Mouse (Mus musculus) heart, embryonic 16.5 days (tissue): ENCODE measurements around the gene Adora1. TPM values are rescaled to one million over a fixed set of nuclear protein-coding genes. Genes with fewer than 3 reads are reported as not detected.

ENCODE experiments used
- ATAC-seq: fragments of 200-750 bp; cut with Nextera tagmentation; replicated peaks from 2 replicates; pipeline ENCODE4 v1.8.0; 2017; ENCODE audit warnings: moderate number of reproducible peaks; ENCODE audit not compliant: insufficient read depth, low FRiP score; ENCODE audit errors: extremely low read depth
- H3K27ac ChIP-seq: fragments of 300-500 bp; sonication (generic); 2 replicates; pipeline ENCODE4 v1.5.1; 2014; ENCODE audit warnings: mild to moderate bottlenecking, low read length, control low read depth, moderate library complexity
- H3K27me3 ChIP-seq: fragments of 300-500 bp; sonication (generic); 2 replicates; pipeline ENCODE4 v1.6.1; 2014; ENCODE audit warnings: low read length, mixed read lengths; ENCODE audit not compliant: control insufficient read depth, insufficient read depth
- H3K36me3 ChIP-seq: fragments of 300-500 bp; sonication (generic); 2 replicates; pipeline ENCODE4 v1.6.1; 2014; ENCODE audit not compliant: control insufficient read depth, insufficient read depth
- H3K4me1 ChIP-seq: fragments of 300-500 bp; sonication (generic); 2 replicates; pipeline ENCODE4 v1.6.1; 2014; ENCODE audit warnings: low read length, mixed read lengths; ENCODE audit not compliant: control insufficient read depth, insufficient read depth
- H3K4me2 ChIP-seq: fragments of 300-500 bp; sonication (generic); 2 replicates; pipeline ENCODE4 v1.6.1; 2014; ENCODE audit warnings: low read depth, mild to moderate bottlenecking, control low read depth, low read length
- H3K4me3 ChIP-seq: fragments of 300-500 bp; sonication (generic); 2 replicates; pipeline ENCODE4 v1.5.1; 2014; ENCODE audit warnings: mild to moderate bottlenecking, control low read depth, low read length
- H3K9ac ChIP-seq: fragments of 300-500 bp; sonication (generic); 2 replicates; pipeline ENCODE4 v1.6.1; 2014; ENCODE audit warnings: low read length, control low read depth
- H3K9me3 ChIP-seq: fragments of 300-500 bp; sonication (generic); replicated peaks from 2 replicates; pipeline ENCODE4 v1.6.1; 2016; ENCODE audit warnings: low read length; ENCODE audit not compliant: control insufficient read depth
- WGBS: fragments of 180-500 bp; shearing (Covaris S2); extraction: QIAGEN DNeasy Blood & Tissue Kit; methylation state at CpG from one replicate; pipeline ENCODE4 v1.1.7; 2014; 5-methylcytosine and 5-hydroxymethylcytosine counted together
- polyA plus RNA-seq: library from polyadenylated mRNA; unstranded; fragments of >200 nt; fragmentation: Nextera tagmentation; extraction: Ambion mirVana; gene quantifications from 2 replicates; pipeline ENCODE4 v1.2.1, GENCODE M21; 2015

Adora1 gene
- polyA plus RNA-seq, 1 experiment from 2014 or later = 30.0 TPM

- Histone ChIP-seq H3K27ac (peak overlapping the region; percentile 71), H3K36me3 (no peaks in the 10 kb centered on the region), H3K27me3 (no peaks in the 10 kb centered on the region), H3K4me3 (no peak overlapping the region), H3K9me3 (no peaks in the 10 kb centered on the region), H3K4me1 (peaks cover 27% of the 10 kb centered on the region), H3K4me2 (peak overlapping the region; percentile 31; the same call in 1 of the 2 replicates), H3K9ac (no peak overlapping the region; the same call in 1 of the 2 replicates)
- ATAC-seq = peak; percentile 38
- 12% methylated on average over 3 of the region's 3 CpGs for WGBS
Observed at GRCm38 (mm10) chr1:134195571-134195970, 39.7 kb downstream of the Adora1 start.

- no peak for ATAC-seq
- Histone ChIP-seq H3K9ac (no peak overlapping the region), H3K36me3 (no peaks in the 10 kb centered on the region), H3K4me1 (peaks cover 27% of the 10 kb centered on the region), H3K4me3 (no peak overlapping the region), H3K27ac (no peak overlapping the region), H3K9me3 (no peaks in the 10 kb centered on the region), H3K4me2 (no peak overlapping the region), H3K27me3 (no peaks in the 10 kb centered on the region)
- WGBS = 20% methylated on average over 2 of the region's 2 CpGs
Observed at GRCm38 (mm10) chr1:134195117-134195516, 40.1 kb downstream of the Adora1 start.

- no peaks in the 10 kb centered on the region for H3K27me3 ChIP-seq
- 60% methylated on average over 16 of the region's 16 CpGs for whole genome bisulfite sequencing
- no peak overlapping the region for H3K4me2 ChIP-seq
- H3K27ac ChIP-seq = no peak overlapping the region
- H3K36me3 ChIP-seq = no peaks in the 10 kb centered on the region
- peaks cover 27% of the 10 kb centered on the region for H3K4me1 ChIP-seq
- no peak overlapping the region for H3K4me3 ChIP-seq
- ATAC-seq = no peak
- no peak overlapping the region for H3K9ac ChIP-seq
- H3K9me3 ChIP-seq = no peaks in the 10 kb centered on the region
Observed at GRCm38 (mm10) chr1:134194298-134195022, 40.8 kb downstream of the Adora1 start.

- Histone ChIP-seq H3K27me3 (no peaks in the 10 kb centered on the region), H3K9me3 (no peaks in the 10 kb centered on the region), H3K27ac (no peak overlapping the region), H3K4me1 (peaks cover 27% of the 10 kb centered on the region), H3K9ac (no peak overlapping the region; the same call in 1 of the 2 replicates), H3K36me3 (no peaks in the 10 kb centered on the region), H3K4me2 (no peak overlapping the region), H3K4me3 (no peak overlapping the region)
- WGBS = 49% methylated on average over 7 of the region's 7 CpGs
- ATAC-seq = no peak
Observed at GRCm38 (mm10) chr1:134193674-134194197, 41.5 kb downstream of the Adora1 start.

GRCm38 (mm10) chr1:134193126-134193525 lies 42.1 kb downstream of the Adora1 start, which contains the start of gene Mybph:
Gene Mybph, plus strand, starts transcription at chr1:134193448.
- 72% methylated on average over 1 of the region's 1 CpGs for WGBS
- Histone ChIP-seq H3K9me3 (no peaks in the 10 kb centered on the region), H3K36me3 (no peaks in the 10 kb centered on the region), H3K4me2 (no peak within 1 kb of the TSS), H3K27ac (no peak within 1 kb of the TSS), H3K4me3 (no peak within 1 kb of the TSS), H3K9ac (no peak within 1 kb of the TSS; the same call in 1 of the 2 replicates), H3K4me1 (peaks cover 27% of the 10 kb centered on the region), H3K27me3 (no peaks in the 10 kb centered on the region)
- ATAC-seq = no peak

- no peak for ATAC-seq
- WGBS = 40% methylated on average over 4 of the region's 4 CpGs
- Histone ChIP-seq H3K9me3 (no peaks in the 10 kb centered on the region), H3K36me3 (no peaks in the 10 kb centered on the region), H3K4me3 (no peak overlapping the region), H3K27ac (no peak overlapping the region), H3K27me3 (no peaks in the 10 kb centered on the region), H3K4me2 (no peak overlapping the region), H3K4me1 (peaks cover 27% of the 10 kb centered on the region), H3K9ac (no peak overlapping the region)
Observed at GRCm38 (mm10) chr1:134192024-134192423, 43.2 kb downstream of the Adora1 start.

GRCm38 (mm10) chr1:134191192-134191591 lies 44.0 kb downstream of the Adora1 start:
- 79% methylated on average over 5 of the region's 5 CpGs for WGBS
- no peaks in the 10 kb centered on the region for H3K9me3 ChIP-seq
- ATAC-seq = no peak
- H3K27me3 ChIP-seq = no peaks in the 10 kb centered on the region
- peaks cover 26% of the 10 kb centered on the region for H3K4me1 ChIP-seq
- no peak overlapping the region for H3K4me3 ChIP-seq
- no peak overlapping the region for H3K27ac ChIP-seq
- no peak overlapping the region for H3K4me2 ChIP-seq
- no peak overlapping the region for H3K9ac ChIP-seq
- H3K36me3 ChIP-seq = no peaks in the 10 kb centered on the region

GRCm38 (mm10) chr1:134188989-134189729 lies 46.1 kb downstream of the Adora1 start:
- Histone ChIP-seq H3K4me2 (no peak overlapping the region), H3K4me3 (no peak overlapping the region), H3K4me1 (peaks cover 6% of the 10 kb centered on the region; the same call in 1 of the 2 replicates), H3K27ac (no peak overlapping the region), H3K36me3 (no peaks in the 10 kb centered on the region), H3K9ac (no peak overlapping the region), H3K9me3 (no peaks in the 10 kb centered on the region), H3K27me3 (no peaks in the 10 kb centered on the region)
- 26% methylated on average over 12 of the region's 12 CpGs for WGBS
- no peak for ATAC-seq

GRCm38 (mm10) chr1:134188217-134188616 lies 47.0 kb downstream of the Adora1 start:
- H3K4me2 ChIP-seq = no peak overlapping the region
- no peak overlapping the region for H3K4me3 ChIP-seq
- H3K4me1 ChIP-seq = 0 out of 2 replicates have a peak, but pooled peaks cover 3% of the 10 kb centered on the region
- 78% methylated on average over 5 of the region's 5 CpGs for WGBS
- no peak for ATAC-seq
- H3K36me3 ChIP-seq = no peaks in the 10 kb centered on the region
- H3K27ac ChIP-seq = no peak overlapping the region
- no peaks in the 10 kb centered on the region for H3K9me3 ChIP-seq
- H3K27me3 ChIP-seq = no peaks in the 10 kb centered on the region
- no peak overlapping the region for H3K9ac ChIP-seq
